Mouse (Mus musculus): Measurements from ENCODE around the gene Katnal1.

Gene Katnal1

GRCm38 (mm10) chr5:148929116-148929449 is at the start of gene Katnal1:
Gene Katnal1, minus strand, starts transcription at chr5:148929320.
- no peak for DNase-seq (ENCODE audit: low spot score)

GRCm38 (mm10) chr5:148978458-148979165 is 49.5 kb upstream of the Katnal1 start:
- no peak for DNase-seq (ENCODE audit: low spot score)

- peak; percentile 64 for DNase-seq (ENCODE audit: low spot score)
Observed at GRCm38 (mm10) chr5:148977698-148978457, 48.8 kb upstream of the Katnal1 start.

- DNase-seq (ENCODE audit: low spot score), result no peak
Observed at GRCm38 (mm10) chr5:148976876-148977275, 47.8 kb upstream of the Katnal1 start.

- DNase-seq (ENCODE audit: low spot score), result no peak
Observed at GRCm38 (mm10) chr5:148975035-148975434, 45.9 kb upstream of the Katnal1 start.

GRCm38 (mm10) chr5:148973019-148973668 is 44.0 kb upstream of the Katnal1 start:
- no peak for DNase-seq (ENCODE audit: low spot score)

- DNase-seq (ENCODE audit: low spot score), result no peak
Observed at GRCm38 (mm10) chr5:148972167-148972566, 43.0 kb upstream of the Katnal1 start.

GRCm38 (mm10) chr5:148969648-148970047 is 40.5 kb upstream of the Katnal1 start:
- no peak for DNase-seq (ENCODE audit: low spot score)

- no peak for DNase-seq (ENCODE audit: low spot score)
Observed at GRCm38 (mm10) chr5:148968958-148969576, 39.9 kb upstream of the Katnal1 start.

GRCm38 (mm10) chr5:148968179-148968578 is 39.1 kb upstream of the Katnal1 start:
- no peak for DNase-seq (ENCODE audit: low spot score)

- DNase-seq (ENCODE audit: low spot score), result no peak
Observed at GRCm38 (mm10) chr5:148966395-148966794, 37.3 kb upstream of the Katnal1 start.

GRCm38 (mm10) chr5:148965691-148966333 is 36.7 kb upstream of the Katnal1 start:
- DNase-seq (ENCODE audit: low spot score), result peak; percentile 43

GRCm38 (mm10) chr5:148965089-148965591 is 36.0 kb upstream of the Katnal1 start:
- no peak for DNase-seq (ENCODE audit: low spot score)

GRCm38 (mm10) chr5:148964251-148964650 is 35.1 kb upstream of the Katnal1 start:
- DNase-seq (ENCODE audit: low spot score), result no peak

GRCm38 (mm10) chr5:148960211-148960610 is 31.1 kb upstream of the Katnal1 start:
- DNase-seq (ENCODE audit: low spot score), result no peak

GRCm38 (mm10) chr5:148959068-148959990 is 30.2 kb upstream of the Katnal1 start:
- peak; percentile 46 for DNase-seq (ENCODE audit: low spot score)

GRCm38 (mm10) chr5:148958355-148958754 is 29.2 kb upstream of the Katnal1 start:
- peak; percentile 33 for DNase-seq (ENCODE audit: low spot score)

- no peak for DNase-seq (ENCODE audit: low spot score)
Observed at GRCm38 (mm10) chr5:148956898-148957535, 27.9 kb upstream of the Katnal1 start.

GRCm38 (mm10) chr5:148956091-148956490 is 27.0 kb upstream of the Katnal1 start:
- no peak for DNase-seq (ENCODE audit: low spot score)

- no peak for DNase-seq (ENCODE audit: low spot score)
Observed at GRCm38 (mm10) chr5:148955575-148955974, 26.5 kb upstream of the Katnal1 start.

Measured in retina, embryonic 14.5 days (tissue).